Mouse (Mus musculus) MEL-GATA-1-ER (cell line): ENCODE measurements around the gene Taz.

Source experiments
- DNase-seq: peaks from one replicate; pipeline ENCODE4 v3.0.0-alpha.2; 2012; ENCODE audit warnings: low read depth; ENCODE audit errors: extremely low read depth

Taz gene

DNA sequence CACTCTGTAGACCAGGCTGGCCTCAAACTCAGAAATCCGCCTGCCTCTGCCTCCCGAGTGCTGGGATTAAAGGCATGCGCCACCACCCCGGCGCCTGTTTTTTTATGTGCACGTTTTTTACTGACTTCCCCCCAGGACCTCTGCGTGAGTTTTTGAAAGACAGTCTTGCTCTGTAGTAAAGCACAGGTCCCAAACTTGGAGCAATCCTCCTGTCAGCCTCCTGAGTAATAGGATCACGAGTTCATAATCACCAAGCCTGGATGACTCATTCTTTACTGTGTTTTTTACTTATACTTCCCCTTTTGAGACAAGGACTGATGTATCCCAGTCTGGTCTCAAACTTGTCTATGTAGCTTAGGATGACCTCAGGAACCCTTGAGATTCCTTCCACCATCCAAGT, 3.8 kb upstream of the Taz start:
- DNase-seq: peak; percentile 93

DNA sequence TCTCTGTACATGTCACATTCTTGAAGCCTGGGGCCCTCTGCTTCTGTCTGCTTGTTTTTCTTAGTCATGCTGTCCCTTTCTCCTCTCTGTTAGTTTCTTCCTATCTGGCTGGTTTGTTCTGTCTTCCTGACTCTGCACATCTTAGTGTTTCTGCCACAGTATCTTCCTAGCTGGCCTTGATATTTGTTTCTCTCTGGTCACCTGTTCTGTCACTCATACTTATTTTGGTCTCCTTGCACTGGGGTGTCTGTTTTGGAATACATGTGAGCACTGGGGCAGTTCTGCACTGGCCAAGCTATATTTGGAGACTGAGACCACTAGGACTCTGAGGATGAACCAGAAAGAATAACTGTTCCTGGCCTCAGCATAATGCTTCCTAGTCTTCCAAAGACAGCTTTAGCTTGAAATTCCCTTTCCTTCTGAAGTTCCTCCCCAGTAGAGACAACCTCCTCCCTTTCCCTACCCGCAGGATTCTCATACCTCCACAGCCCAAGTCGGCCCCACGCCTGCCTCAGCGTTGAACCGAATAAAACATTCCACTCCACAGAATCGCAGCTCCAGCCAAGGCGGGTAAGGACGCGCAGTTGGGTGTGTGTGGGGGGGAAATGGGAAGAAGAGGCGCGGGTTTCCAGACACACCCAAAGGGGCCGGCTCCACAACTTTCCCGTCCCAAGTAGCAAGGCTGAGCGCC, 526 bp upstream of the Taz start:
- DNase-seq: no peak

DNA sequence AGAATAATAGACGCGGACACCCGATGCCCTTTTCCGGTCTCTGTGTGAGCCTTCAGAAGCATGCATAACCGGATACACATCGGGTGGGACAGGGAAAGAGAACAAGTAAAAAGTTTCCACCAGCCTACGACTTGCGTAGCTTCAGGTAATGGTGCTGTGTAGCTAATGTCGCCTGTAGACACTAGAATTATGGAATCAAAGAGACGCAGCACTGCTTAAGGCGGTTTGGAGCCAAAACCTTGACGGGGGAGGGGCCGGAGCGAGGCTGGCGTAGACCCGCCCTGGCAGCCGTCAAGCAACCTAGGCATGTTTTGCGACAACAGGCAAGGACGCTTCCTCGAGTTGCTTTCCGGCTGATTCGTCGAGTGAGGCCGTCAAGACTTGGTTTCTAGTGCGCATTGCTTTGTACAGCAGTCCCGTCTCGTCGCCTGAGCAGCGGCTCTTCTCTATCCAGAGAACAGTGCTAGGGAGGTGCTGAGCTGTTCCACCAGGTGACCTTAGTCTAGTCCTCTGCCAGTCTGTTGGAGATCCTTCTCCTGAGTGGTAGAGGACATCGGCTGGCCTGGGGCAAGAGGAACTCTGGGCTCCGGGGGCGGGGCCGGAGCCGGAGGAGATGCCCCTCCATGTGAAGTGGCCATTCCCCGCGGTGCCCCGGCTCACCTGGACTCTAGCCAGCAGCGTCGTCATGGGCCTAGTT, 831 bp downstream of the Taz start:
- peak; percentile 89 for DNase-seq

DNA sequence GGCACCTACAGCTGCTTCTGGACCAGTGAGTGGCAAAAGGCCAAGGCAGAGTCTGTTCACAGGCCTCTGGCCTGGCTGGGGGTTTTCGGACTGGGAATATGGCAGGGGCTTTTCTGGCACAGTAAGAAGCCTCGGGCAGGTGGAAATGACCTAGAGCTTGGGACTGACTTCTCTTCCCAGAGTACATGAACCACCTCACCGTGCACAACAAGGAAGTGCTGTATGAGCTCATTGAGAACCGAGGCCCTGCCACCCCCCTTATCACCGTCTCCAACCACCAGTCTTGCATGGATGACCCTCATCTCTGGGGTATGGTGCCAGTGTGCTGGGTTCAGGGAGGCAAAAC, 1.4 kb downstream of the Taz start:
- DNase-seq: no peak

DNA sequence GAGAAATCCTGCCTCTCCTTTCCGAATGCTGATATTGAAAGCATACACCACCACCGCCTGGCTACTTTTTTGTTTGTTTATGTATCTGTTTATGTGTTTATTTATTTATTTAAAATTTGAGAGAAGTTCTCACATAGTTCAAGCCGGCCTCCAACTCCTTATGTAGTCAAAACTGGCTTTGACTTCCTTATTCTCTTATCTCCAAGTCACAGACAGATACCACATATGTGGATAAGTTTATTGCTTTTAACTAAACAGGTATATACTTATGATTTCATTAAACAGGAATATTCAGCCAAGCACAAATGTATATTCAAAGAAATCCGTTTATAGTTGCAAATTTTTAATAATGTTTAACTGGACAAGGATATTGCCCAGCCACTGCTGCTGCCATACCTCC, 11.7 kb downstream of the Taz start:
- DNase-seq: no peak

DNA sequence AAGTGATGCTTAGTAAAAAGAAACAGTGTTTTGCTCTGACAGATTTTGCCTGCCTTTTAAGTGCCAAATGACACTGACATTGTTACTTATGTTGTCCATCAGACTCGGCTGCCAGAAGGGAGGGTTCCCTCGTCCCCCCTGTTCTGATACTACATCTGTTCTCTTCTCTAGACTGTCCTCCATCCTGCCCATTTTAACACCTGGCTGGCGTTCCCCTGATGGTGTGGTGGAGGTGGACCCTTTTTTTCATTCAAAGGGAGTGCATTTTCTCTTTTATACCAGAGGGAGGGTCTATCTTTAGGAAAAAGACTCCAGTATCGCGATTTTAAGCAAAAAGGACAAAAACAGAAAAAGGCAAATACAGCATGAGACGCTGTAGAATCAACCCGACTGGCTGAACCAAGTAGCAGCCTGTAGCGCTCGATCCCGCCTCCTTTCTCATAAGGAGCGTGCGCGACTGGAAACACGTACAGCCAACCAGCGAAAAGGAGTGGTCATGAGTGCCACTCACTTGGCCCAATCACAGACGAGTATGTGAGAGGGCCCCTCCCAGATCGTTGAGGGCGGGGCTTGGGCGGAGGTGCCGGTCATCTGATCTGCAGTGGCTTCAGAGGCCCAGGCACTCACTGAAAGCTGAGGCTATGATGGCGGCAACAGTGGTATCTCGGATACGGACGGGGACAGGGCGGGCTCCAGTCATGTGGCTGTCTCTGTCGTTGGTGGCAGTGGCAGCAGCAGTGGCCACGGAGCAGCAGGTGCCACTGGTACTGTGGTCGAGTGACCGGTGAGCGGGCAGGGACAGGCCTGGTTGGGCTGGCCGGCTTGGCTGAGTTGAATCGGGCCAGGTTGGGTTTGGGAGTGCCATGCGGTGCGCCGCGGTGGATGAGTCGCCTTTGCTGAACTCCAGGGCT, 15.1 kb downstream of the Taz start, which contains the start of gene Atp6ap1:
Gene Atp6ap1, plus strand, starts transcription at position 560 of the 911 bp plus-strand sequence.
- peak; percentile 96 for DNase-seq

DNA sequence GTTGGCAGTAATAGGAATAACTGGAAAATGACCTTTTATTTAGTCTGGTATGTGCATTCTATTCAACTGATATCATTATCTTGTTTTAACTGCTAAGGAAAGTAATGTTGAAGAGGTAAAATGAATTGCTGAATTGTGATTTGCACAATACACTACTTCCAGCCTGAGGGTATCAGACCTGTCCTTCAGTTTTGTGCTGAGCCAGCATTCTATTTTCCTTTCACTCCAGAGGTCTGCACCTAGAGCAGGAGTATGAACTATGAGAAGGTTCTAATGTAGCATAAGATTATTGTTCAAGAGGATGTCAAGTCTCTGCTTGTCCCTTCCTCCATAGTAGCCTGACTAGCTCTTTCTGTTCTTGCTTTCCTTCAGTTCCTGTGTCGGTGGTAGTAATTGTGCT, 16.6 kb downstream of the Taz start:
- no peak for DNase-seq

DNA sequence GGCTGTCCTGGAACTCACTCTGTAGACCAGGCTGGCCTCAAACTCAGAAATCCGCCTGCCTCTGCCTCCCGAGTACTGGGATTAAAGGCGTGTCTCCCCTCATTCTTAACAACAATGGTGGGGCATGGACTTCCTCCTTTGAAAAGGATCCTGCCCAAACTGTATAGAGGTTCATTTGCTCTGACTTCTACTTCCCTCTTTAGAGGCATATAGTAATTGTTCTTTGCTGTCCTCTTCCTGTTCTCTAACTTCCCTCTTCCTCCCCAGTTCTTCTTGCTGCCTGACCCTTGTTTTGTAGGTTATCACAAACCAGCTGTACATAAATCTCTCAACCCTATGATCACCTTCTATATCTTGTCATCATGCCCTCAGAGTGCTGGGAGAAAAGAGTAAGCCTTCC, 18.0 kb downstream of the Taz start:
- DNase-seq: peak; percentile 83

DNA sequence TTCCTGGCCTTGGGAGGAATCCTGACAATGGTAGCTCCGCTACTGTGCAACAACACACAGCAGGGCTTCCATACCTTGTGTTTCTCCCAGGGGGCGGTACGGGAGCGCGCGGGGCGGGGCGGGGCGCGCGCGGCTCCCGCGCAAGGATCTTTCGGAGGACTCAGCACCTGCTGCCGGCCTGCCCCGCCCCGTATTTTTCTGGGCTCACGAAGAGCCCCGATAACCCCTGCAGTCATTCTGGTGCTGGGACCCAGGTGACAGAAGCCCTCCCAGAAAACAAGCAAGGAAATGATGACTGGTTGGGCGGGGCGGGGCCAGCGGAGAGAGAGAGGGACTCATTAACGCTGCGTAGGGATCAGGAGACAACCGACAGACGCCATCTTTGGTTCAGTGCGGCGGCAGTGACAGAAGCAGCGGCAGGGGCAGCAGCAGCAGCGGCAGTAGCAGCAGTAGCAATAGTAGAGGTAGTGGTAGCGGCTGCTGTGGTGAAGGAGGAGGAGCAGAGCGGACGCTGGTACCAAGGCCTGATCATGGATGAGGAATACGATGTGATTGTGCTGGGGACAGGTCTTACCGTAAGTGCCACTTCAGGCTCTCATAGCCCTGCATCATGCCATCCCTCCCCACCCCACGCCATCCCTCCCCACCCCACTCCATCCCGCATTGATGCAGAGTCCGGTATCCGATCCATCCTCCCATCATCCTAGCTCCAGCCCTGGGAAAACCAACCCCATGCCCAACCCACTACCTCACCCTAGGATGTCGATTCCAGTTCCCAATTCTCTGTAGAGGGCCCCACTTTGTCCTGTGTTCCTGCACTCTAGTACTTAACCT, 23.4 kb downstream of the Taz start, which contains the start of gene Gdi1:
Gene Gdi1, plus strand, starts transcription at position 132 of the 834 bp plus-strand sequence.
- peak; percentile 74 for DNase-seq

DNA sequence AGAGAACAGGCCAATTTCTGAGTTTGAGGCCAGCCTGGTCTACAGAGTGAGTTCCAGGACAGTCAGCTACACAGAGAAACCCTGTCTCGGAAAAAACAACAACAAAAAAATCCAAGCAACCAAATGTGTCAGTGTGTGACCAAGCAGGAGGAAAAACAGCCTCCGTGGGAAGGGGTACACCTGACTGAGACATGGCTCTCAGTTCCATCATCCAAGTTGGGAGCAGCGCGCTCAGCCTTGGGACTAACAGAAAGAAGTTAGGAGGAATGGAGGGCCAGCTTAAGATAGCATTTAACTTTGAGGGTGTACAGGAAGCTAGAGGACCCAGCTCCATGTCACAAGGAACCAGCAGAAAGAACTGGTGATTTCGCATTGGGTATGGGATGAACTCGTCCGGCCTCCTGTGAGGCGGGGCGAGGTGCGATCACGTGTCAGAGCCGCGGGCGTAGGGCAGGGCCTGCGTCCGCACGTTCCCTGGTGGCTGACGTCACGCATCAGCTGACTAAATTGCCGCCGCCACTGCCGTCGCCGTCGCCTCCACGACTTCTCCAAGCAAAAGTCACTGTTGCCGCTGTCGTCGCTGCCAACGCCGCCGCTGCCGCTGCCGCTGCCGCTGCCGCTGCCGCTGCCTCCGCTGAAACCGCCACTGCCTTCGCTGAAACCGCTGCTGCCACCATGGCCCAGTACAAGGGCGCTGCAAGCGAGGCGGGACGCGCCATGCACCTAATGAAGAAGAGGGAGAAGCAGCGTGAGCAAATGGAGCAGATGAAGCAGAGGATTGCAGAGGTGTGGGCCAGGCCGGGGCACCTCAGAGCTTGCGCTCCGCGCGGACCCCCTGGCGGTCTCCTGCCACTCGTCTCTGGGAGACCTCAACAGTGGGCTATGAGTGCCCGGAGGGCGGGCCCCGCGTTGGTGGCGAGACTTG, 31.1 kb downstream of the Taz start, which contains the start of gene Fam50a:
Gene Fam50a, plus strand, starts transcription at position 494 of the 925 bp plus-strand sequence.
- peak; percentile 90 for DNase-seq

DNA sequence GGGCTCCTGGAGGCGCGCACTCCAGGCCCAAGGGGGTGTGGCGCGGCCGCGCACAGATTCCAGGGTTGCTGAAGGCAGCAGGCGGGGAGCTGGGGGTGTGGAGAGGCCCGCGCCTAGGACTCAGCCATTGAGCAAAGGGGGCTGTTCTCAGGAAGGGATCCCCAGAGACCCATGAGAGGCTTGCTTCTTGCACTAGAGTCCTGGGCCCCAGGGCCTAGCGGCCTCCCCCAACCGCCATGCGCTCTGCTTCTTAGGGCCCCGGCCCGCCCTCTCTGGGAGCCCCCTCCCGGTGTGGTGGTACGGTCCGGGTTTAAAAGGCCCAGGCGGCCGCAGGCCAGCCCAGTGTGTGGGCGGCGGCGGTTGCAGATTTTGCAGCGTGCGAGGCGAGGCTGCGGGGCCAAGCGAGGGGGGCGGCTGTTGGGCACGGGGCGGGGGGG, 47.0 kb downstream of the Taz start, which contains the start of gene Plxna3:
Gene Plxna3, plus strand, starts transcription at position 342 of the 437 bp plus-strand sequence.
- DNase-seq: peak; percentile 57

DNA sequence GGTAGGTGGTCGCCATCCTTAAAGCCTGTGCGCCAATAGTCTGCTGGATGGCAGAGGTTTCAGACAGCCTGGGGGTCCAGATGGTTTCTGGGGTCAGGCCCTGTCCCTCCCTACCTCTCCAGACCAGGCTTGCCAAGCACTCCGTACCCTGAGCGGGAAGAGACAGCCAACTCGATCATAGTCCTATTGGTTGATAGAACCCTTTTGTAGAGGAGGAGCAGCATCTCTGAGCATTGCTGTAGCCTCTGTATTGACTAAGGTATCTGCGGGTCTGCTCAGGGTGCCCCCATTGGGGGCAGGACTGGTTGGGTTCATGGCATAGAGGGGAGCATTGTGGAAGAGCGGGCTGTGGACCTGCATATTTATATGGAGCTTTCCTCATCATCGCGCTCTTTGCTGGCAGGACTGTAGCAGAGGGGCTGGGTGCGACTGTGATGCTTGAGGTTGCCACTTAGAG, 47.5 kb downstream of the Taz start:
- no peak for DNase-seq

DNA sequence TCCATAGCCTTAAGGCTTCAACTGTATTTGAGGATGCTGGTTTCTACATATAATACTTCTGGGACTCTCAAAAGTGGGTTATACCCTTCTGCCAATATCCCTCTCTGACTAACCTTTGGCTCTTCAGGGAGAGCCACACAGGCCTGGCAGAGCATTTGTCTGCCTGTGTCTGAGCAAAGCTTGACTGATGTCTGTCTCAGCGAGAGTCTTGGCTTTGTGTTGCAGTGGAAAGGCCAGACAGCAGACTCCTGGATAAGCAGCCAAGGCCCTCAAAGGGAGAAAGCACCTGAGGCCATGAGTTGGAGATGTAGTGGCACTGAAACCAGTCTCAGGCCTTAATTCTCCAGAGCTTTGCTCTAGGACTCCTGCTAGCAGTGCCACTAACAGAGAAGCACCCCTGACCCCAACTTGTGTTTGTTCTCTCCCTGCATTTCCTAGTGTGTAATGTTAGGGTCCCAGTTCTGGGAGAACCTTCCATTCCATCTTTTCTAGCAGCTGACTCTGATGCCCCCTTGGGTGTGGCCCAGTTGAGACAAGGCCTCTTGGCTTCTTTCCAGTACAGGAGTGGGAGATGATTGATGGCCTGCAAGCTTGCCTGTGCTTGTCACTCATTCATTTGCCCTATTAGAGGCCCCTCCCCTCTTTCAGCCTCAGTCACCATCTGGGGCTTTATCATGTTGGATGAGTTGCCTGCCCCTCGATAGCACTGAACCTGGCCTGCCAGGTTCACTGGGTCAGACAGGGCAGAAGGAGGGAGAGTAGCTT, 48.6 kb downstream of the Taz start:
- DNase-seq: no peak
